Mouse (Mus musculus) heart, postnatal 25 days (tissue): Measurements from ENCODE around the gene Gm21190. TPM values are rescaled to one million over a fixed set of nuclear protein-coding genes. Genes with fewer than 3 reads are reported as not detected.
"Not testable (repeated sequence)": the region's sequence is repeated elsewhere in the genome, so short reads cannot be mapped to it uniquely, and the experiment has no call there.

Experiments used
- DNase-seq: peaks from one replicate; pipeline ENCODE4 v3.0.0; 2022; ENCODE audit warnings: low spot score
- intact Hi-C: fragments of 180-260 bp; cut with DNase I; formaldehyde crosslinking; loops from one replicate; pipeline ENCODE4 v1.15.1; 2025
- total RNA-seq, 2 experiments: library from RNA; stranded (reverse); gene quantifications; 2 replicates each; pipeline ENCODE4 v1.2.3; 2021

Gene Gm21190
- total RNA-seq, 2 experiments from 2014 or later = not detected

DNA sequence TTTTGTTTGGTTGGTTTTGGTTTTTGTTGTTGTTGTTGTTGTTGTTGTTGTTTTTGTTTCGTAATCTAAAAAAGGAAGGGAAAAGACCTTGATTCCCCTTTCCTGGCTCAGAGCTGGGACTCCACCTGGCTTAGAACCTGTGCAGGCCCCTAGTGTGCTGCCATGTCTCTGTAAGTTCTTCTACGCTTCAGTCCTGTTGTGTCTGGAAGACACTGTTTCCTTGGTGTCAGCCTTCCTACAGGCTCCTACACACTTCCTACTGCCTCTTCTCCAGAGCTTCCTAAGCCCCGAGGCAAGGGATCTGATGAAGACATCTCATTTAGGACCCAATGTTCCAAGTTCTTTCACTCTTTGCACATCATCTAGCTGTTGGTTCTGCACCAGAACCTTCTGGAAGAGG lies 30.7 kb downstream of the Gm21190 start:
- DNase-seq, intact Hi-C loops: not testable (repeated sequence)

DNA sequence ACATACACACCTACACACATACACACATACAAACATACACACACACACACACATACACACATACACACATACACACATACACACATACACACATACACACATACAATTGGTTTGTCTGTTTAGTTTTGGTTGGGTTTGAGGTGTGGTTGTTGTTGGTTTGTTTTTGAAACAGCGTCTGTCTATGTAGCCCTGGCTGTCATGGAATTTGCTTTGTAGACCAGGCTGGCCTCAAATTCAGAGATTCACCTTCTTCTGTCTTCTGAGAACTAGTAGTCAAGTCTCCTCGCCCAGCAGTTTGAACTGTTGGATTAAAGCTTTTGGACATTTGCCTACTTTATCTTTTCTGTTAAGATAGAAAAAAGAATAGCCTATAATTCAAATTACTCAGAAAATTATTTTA lies 38.1 kb downstream of the Gm21190 start:
- DNase-seq, intact Hi-C loops: not testable (repeated sequence)

DNA sequence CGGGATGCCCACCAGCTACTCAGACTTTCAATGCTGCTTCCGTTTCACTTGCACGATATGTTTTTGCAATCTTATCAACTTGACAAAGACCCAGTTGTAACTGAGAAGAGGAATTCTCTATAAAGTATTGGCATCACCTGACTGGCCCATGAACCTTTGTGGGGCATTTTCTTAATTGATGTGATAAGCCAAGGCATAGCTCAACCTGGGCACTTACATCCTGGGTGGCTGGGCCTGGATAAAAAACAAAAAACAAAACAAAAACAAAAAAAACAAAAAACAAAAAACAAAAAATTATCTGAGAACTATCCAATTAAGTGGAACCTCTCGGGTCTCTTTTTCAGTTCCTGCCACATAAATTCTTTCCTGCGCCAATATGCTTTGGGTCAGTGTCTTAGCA lies 40.3 kb downstream of the Gm21190 start:
- DNase-seq = no peak
- intact Hi-C loops = no loop called here

DNA sequence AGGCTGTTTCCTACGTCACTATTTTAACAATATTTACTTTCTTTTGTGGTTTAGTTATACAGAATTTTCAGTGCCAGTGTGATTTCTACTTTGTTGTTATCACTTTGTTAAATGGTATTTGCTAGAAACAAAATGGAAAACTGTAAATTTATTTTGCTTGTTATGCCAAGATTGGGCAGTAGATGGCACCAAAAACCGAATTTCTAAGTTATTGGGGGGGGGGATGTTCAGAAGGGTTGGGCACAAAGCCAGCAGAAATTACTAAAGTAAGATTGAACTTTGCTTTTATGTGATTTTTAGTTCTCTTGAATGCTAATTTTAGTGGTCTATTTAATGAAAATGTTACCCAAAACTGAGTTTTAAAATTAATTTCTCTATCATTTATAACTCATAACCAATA lies 44.4 kb downstream of the Gm21190 start:
- intact Hi-C loops, DNase-seq: not testable (repeated sequence)

DNA sequence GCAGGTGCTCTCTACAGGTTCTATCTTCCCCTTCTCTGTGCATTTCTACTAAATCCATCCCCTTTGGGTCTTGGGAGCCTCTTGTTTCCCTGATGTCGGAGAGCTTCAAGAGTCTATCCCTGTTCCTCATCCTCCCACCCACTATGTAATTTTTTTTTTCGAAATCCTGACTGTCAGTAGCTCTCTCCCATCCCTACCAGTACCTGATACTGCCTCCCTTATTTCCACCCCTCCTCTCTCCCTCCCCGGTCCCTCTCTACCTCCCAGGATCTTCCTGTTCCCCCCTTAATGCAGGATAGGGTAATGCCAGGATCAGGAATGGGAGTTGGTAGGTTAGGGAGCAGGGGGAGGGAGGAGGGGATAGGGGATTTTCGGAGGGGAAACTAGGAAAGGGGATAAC lies 45.4 kb downstream of the Gm21190 start:
- not testable (repeated sequence) for DNase-seq

DNA sequence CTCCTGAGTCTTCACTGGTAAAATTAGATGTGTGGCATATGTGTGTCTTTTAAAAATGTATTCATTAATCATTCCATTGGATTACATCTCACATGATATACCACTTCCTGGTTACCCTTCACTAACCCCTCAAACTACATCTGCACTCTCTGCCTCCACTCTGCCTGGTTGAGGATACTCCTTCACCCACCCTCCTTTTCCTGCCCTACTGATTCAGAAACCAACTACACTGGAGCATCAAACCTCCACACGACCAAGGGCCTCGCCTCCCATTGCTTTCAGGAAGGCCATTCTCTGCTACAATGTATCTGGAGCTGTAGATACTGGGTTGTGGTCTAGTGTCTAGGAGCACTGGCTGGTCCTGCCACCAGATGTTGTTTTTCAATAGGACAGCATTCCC lies 46.2 kb downstream of the Gm21190 start:
- intact Hi-C loops, DNase-seq: not testable (repeated sequence)

More for the DNA sequence above, 45.4 kb downstream of the Gm21190 start:
- intact Hi-C loops = not testable (repeated sequence)

DNA sequence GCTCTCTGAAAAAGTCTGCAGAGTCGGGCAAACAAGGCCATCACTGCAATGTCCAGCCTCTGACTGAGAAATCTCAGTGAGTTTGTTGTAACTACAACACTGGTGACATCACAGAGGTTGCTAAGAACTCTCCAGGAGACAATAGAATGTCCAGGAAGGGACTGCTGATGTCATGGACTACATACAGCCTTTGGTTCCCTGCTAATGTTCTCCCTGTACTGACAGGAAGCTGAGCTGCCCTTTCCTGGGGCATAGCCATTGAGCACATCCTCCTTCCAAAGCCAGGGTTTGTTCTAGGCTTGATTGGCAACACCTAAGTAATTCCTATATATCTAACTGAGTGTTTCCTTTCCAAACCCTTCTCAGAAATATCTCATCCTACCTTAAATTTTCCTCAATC lies 52.6 kb downstream of the Gm21190 start, which contains the start of gene Gm21149:
Gene Gm21149, minus strand, starts transcription at position 101 of the 400 bp plus-strand sequence.
- intact Hi-C loops, DNase-seq: not testable (repeated sequence)

Other genes starting within 250 kb of the Gm21190 start
- not detected for gene Gm21149, start 52.7 kb downstream of the Gm21190 start, total RNA-seq
- gene Gm21083, start 48.1 kb upstream of the Gm21190 start, total RNA-seq = not detected
- not detected for gene Speer4d, start 89.8 kb upstream of the Gm21190 start, total RNA-seq
- gene 4930572O03Rik, start 127.8 kb upstream of the Gm21190 start, total RNA-seq = not detected
- gene Speer4c, start 185.0 kb upstream of the Gm21190 start, total RNA-seq = not detected